Mouse (Mus musculus) induced T-regulatory cell, adult 2 months (primary cell): ENCODE results near the gene Crmp1.

Experiments used
- DNase-seq: peaks from one replicate; pipeline ENCODE4 v3.0.0-alpha.2; 2012; ENCODE audit warnings: low read depth

Gene Crmp1

DNA sequence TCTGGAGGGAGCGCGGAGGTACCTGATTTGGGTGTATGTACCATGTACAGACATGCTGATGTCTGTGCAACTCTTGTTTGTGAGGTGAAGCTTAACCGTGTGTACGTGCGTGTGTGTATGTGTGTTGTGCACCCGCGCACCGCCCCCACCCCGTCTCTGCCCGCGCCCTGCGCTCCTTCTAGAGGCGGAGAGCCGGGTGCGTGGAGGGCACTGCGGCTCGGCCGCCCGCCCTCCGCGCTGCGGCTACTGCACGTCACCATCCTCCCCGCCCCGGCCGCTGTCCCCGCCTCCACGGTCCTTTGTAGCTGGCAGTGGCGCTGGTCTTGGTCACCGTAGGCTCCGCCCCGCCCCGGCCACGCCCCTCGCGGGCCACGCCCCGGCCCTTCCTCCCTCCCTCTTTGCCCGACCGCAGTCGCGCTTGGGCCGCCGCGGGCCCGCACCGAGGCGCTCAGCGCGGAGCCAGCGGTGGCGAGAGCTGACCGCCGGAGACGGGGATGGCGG lies at the start of gene Crmp1:
Gene Crmp1 (plus strand): TSS at position 290 of the 501 bp plus-strand sequence.
- peak; percentile 62 for DNase-seq

DNA sequence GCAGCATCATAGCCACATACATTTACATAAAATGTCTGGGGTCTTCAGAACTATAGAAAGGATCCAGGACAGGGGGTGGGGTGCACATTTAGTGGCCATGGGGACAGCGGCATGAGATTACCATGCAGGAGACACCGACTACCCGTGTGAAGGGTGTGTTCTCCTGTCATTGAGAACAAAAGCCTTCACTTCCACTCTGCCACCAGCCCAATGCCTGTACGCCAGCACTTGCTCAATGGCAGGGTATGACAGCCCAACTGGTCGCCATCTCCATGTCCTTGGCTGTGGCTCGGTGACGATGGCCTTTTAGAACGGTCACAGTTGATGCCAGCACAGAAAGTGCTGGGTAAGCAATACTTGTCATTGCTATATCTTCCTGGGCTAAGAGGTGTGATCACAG lies 45.5 kb upstream of the Crmp1 start:
- DNase-seq = no peak

- peak; percentile 45 for DNase-seq
These were observed 45.0 kb upstream of the Crmp1 start for GRCm38 (mm10) chr5:37196666-37197250.

DNA sequence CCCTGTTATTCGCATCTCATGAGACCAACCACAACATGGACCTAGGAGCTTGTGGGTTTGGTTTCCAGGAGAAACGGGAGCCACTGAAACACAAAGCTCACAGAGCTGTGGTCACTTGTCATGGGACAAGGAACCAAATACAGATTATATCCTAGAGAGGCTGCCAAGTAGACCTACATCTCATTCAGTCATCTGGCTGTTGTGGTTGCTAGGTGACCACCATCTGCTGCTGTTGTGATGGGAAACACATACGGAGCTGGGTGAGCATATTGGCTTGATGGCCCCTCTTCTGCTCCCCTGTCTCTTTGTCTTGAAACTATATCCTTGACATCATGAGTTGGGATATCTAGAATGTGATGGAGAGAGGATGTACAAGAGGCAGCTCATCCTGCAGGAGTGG lies 44.3 kb upstream of the Crmp1 start:
- DNase-seq = no peak

DNA sequence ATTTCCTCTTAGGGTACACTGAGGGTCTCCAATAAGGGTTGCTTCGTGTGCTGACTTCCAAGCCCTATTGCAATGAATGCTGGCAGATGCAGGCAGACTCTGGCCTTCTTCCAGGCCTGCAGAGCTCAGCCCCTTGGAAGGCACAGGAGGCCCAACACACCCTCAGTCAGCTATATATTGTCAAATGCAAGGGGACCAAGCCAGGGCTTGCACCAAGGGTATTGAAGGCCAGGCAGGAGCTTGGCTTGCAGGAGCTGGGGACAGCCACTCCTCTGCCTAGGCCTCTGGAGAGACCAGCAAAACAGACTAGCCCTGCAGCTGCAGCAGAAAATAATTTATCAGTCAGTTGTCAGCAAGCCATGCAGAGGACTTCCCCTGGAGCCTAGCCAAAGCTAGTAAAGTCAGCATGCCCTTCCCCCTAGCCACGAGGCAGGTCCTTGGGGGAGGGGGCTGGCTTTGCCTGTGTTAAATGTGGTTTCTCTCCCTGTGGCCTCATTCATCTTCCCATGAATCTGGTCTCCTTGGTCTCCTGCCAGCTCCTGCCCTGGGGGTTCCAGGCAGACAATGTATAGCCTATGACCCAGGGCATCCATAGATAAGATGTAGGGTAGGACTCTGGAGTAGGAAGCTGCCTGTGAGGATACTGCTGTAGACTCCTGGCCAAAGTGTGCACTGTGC lies 43.6 kb upstream of the Crmp1 start:
- DNase-seq = no peak

GRCm38 (mm10) chr5:37202285-37202684 lies 39.5 kb upstream of the Crmp1 start:
- DNase-seq = no peak

DNA sequence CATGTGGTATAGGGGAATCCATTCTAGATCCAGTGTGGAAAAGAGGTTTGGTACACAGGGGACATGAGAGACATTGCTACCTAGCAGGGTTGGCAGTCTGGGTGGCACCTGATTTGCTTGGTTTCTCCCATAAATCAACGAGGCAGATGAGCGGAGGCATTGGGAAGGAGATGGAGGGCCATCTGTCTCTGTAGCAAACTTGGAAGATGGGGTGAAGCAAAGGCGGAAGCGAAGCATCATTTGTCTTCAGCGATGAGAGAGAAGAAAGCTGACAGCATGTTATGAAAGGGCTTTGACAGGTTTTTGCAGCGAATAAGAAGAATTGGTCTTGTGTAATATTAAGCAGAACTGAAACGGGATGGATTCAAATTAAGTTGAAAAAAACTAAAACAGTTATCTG lies 36.9 kb upstream of the Crmp1 start:
- no peak for DNase-seq

DNA sequence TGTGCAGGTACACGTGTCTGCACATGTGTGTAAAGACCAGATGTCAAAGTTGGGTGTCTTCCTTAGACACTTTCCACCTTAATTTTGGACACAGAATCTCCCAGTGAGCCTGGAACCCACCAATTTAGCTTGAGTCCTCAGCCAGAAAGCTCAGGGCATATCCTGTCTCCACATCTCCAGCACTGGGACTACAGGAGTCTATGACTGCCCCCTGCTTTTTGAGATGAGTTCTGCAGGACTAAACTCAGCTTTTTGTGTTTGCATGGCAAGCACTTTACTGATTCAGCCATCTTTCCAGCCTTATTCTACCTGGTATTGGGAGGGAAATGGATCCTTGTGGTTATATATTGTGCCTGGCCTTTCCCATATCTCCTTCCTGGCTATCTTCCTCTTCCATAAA lies 36.3 kb upstream of the Crmp1 start:
- peak; percentile 6 for DNase-seq

DNA sequence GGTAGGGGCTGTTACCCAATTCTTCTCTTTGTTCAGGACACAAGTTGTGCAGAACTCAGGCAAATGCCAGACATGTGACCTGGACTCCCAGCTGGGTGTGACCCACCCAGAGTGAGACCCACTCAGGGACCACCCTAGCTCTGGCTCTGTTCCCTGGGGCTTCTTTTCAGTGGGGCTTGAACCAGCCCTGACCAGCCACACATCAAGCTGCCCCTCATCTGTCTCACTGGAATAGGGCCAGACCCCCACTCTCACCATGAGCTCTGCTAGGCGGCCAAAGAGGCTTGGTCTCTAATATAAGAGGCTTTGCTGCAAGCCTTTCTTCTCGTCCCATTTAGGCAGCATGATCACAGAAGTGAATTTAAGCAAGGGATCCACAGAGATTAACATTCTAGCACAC lies 35.4 kb upstream of the Crmp1 start:
- DNase-seq = no peak

DNA sequence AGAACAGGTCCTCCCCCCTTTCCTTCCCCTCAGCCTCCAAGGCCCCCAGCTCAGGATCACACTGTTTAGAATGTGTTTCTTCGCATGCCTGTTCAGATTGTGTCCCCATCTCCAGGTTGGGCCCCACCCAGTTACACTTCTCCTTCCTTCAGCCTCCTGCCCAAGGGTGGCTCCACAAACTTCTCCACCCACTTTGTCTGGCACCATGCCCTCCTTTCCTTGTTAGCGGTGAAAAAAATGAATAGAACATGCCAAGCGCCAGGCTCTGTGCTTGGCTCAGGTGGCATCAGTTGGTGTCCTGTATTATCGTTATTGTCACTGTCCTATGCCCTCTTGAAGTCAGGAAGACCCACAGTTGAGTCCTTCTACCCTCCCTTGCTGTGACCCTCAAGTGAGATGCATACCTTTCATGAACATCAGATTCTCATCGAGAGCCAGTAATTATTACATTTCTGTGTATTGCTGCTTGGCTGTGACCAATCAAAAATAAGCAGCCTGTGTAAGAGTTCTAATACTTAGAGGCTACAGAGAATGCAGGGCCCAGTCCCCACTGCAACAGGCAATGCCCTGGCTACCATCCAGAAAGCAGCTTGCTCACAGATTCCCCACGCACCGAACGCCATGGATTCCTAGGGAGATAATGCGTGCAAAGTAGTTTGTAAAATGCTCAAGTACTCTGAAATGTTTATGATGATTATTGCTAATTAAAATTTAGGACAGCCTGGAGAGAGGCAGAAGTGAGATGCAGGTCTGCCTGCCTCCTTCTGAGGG lies 28.6 kb upstream of the Crmp1 start:
- DNase-seq = no peak

DNA sequence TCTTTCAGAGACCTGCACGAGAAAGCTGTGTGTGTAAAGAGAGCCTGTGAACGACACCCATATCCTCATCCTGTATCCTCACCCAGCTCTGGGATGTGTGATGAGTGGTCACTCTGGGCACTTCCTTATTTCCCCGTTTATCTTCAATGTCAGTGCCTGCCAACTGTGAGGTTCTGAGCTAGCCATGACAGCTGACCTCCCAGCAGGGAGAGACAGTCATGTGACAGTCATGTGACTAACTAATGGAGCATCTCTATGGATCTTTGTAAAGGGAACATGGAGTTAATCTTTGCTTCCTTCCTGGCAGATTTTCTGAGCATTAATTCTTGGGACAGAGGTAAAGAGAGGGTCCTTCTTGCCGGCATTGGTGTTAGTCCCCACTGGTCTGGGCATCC lies 28.0 kb upstream of the Crmp1 start:
- no peak for DNase-seq

GRCm38 (mm10) chr5:37214614-37215013 lies 27.1 kb upstream of the Crmp1 start:
- DNase-seq = no peak

- DNase-seq = no peak
These were observed 26.5 kb upstream of the Crmp1 start for GRCm38 (mm10) chr5:37215276-37215675.

DNA sequence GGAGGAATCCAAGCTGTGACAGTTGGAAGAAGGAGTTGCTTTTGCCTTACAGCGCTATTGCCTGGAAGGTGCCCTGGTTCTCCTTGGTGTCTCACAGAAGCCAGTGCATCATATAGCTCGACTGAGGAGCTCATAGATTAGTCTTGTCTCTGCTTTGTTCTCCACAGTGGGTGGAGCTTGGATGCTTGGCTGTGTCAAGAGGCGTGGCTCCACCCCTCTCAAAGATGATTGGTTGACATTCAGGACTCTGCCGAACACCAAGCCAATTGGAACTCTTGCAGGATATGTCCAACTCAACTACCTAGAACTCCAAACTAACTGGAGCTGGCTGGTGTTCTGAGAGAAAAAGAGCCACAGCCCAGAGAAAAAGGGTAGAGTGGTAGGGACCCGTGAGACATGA lies 22.1 kb upstream of the Crmp1 start:
- no peak for DNase-seq

DNA sequence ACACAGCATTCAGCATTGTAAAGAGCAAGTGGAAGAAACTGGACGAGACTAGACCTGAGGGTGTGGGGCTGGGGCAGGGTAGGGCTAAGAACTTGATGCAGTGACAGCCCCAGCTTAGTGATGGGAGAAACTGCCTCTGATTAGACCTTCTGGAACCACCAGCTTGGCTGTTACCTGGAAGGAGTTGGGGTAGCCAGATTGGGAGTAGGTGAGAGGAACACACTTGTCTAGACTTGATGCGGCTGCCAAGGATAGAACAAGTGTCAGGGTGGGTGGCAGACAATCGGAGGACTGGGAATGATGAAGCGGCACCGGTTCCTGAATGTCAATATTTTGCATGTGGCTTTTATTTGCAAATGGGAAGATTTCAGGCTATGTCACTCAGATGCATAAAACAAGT lies 21.2 kb upstream of the Crmp1 start:
- no peak for DNase-seq

DNA sequence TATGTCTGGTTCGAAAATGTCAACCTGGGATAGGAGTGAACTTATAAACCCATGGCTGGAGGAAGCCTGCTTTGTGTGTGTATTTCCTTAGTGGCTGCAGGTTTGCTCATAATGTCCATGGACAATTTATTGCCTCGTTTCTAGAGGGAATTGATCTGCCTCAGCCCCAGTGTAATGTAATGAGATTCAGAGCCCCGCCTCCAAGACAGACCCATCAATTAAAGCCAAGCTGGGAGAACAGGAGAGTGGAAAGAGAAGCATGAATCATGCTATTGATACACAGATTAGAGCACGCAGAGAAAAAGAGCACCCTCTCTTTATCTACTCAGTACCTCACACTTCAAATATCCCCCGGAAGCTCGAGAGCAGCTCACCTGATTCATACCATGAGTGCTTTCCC lies 20.2 kb upstream of the Crmp1 start:
- DNase-seq = no peak

- no peak for DNase-seq
These were observed 19.4 kb upstream of the Crmp1 start for GRCm38 (mm10) chr5:37222316-37222715.

GRCm38 (mm10) chr5:37225708-37226107 lies 16.0 kb upstream of the Crmp1 start:
- no peak for DNase-seq

- DNase-seq = no peak
These were observed 13.6 kb upstream of the Crmp1 start for GRCm38 (mm10) chr5:37227956-37228680.

DNA sequence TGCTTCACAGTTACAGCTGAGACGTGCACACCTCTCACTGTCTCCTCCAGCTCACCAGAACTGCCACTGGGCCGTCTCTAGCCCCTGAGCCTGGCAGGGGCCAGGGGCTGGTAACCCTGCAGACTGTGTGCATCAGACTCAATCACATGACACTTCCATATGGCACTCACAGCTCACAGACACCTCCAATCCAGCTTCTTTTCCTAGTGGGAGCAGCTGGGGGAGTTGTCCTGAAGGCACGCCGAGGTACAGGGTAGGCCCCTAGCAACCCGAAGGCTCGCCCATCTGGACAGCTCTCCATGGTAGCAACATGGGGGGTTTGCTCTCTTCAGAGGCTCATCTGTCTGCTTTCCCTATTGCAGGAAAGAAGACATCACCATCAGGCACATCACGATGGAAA lies 12.8 kb upstream of the Crmp1 start:
- no peak for DNase-seq

DNA sequence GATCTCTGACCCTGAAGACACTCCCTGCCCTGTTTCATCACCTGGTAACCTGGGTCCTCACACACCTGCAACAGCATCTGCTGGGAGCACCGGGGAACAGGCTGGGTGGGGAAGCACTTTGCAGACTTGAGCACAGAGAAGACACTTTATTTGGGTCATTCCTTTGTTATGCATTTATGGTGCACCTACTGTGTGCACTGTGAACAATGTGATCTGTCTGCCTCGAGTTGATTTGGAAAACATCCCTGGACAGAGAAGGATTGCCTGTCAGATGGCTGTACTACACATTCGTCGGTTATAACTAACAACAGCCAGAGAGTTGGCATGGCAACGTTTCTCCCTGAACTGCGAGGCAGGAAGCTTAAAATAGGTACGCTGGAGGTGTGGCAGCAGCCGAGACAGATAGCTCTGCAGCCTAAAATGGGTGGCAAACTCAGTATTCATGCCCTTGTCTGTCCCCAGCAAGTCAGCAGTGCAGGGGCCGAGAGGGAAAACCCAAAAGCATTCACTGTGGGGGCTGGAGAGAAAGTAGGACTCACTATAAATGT lies 8.7 kb upstream of the Crmp1 start:
- DNase-seq = no peak

DNA sequence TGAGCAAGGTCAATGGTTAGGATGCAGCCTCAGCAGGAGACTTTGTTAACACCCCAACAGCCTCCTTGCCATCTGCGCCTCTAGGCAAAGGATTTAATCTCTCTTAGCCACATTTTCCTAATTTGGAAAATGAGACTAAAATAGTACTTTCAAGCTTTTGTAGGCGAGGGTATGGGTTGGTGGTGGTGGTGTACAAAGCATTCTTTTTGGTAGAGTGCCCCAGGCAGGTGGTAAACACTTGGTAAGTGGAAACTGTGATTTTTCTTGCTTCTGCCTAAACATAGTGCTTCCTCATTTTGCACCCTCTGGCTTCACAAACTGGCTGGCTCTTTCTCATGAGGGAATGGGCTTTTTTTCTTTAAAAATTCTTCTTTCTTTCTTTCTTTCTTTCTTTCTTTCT lies 3.1 kb upstream of the Crmp1 start:
- no peak for DNase-seq
